Mouse (Mus musculus) spleen, adult 2 months (tissue): ENCODE data around the gene Plce1. TPM values are rescaled to one million over a fixed set of nuclear protein-coding genes. Genes with fewer than 3 reads are reported as not detected.

Experiments used
- DNase-seq, 2 experiments: peaks; one replicate each; pipeline versions ENCODE4 v3.0.0 to v3.0.0-alpha.2; 2012 to 2021; ENCODE audit warnings: low spot score in 2 of 2, low read depth in 1 of 2
- H3K27ac ChIP-seq: fragments of 200-500 bp; 2 replicates; pipeline ENCODE4 v1.5.1; 2012; ENCODE audit warnings: low read length, inconsistent platforms; ENCODE audit not compliant: insufficient read depth
- H3K27me3 ChIP-seq: fragments of 200-500 bp; 2 replicates; pipeline ENCODE4 v1.6.1; 2012; ENCODE audit warnings: mild to moderate bottlenecking, moderate library complexity, low read length, inconsistent platforms; ENCODE audit not compliant: control insufficient read depth, insufficient read depth
- H3K36me3 ChIP-seq: fragments of 200-500 bp; 2 replicates; pipeline ENCODE4 v1.6.1; 2012; ENCODE audit warnings: mild to moderate bottlenecking, low read length, inconsistent platforms; ENCODE audit not compliant: control insufficient read depth, insufficient read depth
- H3K4me1 ChIP-seq: fragments of 200-500 bp; 2 replicates; pipeline ENCODE4 v1.6.1; 2011; ENCODE audit warnings: inconsistent platforms; ENCODE audit not compliant: control insufficient read depth, insufficient read depth, insufficient read length
- H3K4me3 ChIP-seq: fragments of 200-500 bp; 2 replicates; pipeline ENCODE4 v1.5.1; 2011; ENCODE audit warnings: mild to moderate bottlenecking, inconsistent platforms; ENCODE audit not compliant: insufficient read depth, insufficient read length; ENCODE audit errors: extremely low read depth
- CTCF ChIP-seq: fragments of 200-500 bp; IDR thresholded peaks from 2 replicates; pipeline ENCODE4 v1.5.1; 2011; ENCODE audit warnings: mild to moderate bottlenecking, inconsistent platforms; ENCODE audit not compliant: insufficient read depth, insufficient read length, insufficient replicate concordance; ENCODE audit errors: extremely low read depth
- POLR2A ChIP-seq: fragments of 200-500 bp; IDR thresholded peaks from 2 replicates; pipeline ENCODE4 v1.6.1; 2011; ENCODE audit warnings: low read depth, low read length, inconsistent platforms
- WGBS: fragments of 180-500 bp; shearing (Covaris S2); methylation state at CpG from one replicate; pipeline ENCODE4 v1.1.7; 2018; 5-methylcytosine and 5-hydroxymethylcytosine counted together
- polyA plus RNA-seq: library from polyadenylated mRNA; depleted of rRNA; stranded (reverse); fragments of >200 nt; gene quantifications from 2 replicates; pipeline ENCODE4 v1.2.3, GENCODE M21; 2012

The Plce1 gene
- polyA plus RNA-seq, 1 experiment = 1.7 TPM

- H3K36me3 ChIP-seq = no peaks in the 10 kb centered on the region
- DNase-seq = no peak
- H3K27me3 ChIP-seq = no peaks in the 10 kb centered on the region
- no peaks in the 10 kb centered on the region for H3K4me1 ChIP-seq
- H3K27ac ChIP-seq = no peak overlapping the region
- no peak overlapping the region for H3K4me3 ChIP-seq
- TF ChIP-seq CTCF (no peak), POLR2A (no peak)
- 91% methylated on average over 8 of the region's 8 CpGs for WGBS
These were observed 128.2 kb downstream of the Plce1 start for GRCm38 (mm10) chr19:38608951-38609654.

GRCm38 (mm10) chr19:38610291-38610690 is 129.4 kb downstream of the Plce1 start:
- TF ChIP-seq POLR2A (no peak), CTCF (no peak)
- no peaks in the 10 kb centered on the region for H3K4me1 ChIP-seq
- no peaks in the 10 kb centered on the region for H3K36me3 ChIP-seq
- WGBS = 77% methylated on average over 2 of the region's 2 CpGs
- no peaks in the 10 kb centered on the region for H3K27me3 ChIP-seq
- DNase-seq = no peak
- no peak overlapping the region for H3K4me3 ChIP-seq
- no peak overlapping the region for H3K27ac ChIP-seq

GRCm38 (mm10) chr19:38610809-38611208 is 129.9 kb downstream of the Plce1 start:
- no peaks in the 10 kb centered on the region for H3K36me3 ChIP-seq
- TF ChIP-seq CTCF (no peak), POLR2A (no peak)
- no peak for DNase-seq
- H3K27ac ChIP-seq = no peak overlapping the region
- H3K4me3 ChIP-seq = no peak overlapping the region
- H3K4me1 ChIP-seq = no peaks in the 10 kb centered on the region
- WGBS = 81% methylated on average over 8 of the region's 8 CpGs
- H3K27me3 ChIP-seq = no peaks in the 10 kb centered on the region

GRCm38 (mm10) chr19:38614067-38614675 is 133.3 kb downstream of the Plce1 start:
- 81% methylated on average over 11 of the region's 11 CpGs for WGBS
- no peaks in the 10 kb centered on the region for H3K27me3 ChIP-seq
- no peak for DNase-seq
- H3K36me3 ChIP-seq = no peaks in the 10 kb centered on the region
- no peaks in the 10 kb centered on the region for H3K4me1 ChIP-seq
- no peak overlapping the region for H3K4me3 ChIP-seq
- H3K27ac ChIP-seq = no peak overlapping the region
- TF ChIP-seq CTCF = no peak
- no peak for TF ChIP-seq POLR2A

GRCm38 (mm10) chr19:38615356-38615755 is 134.4 kb downstream of the Plce1 start:
- no peak for DNase-seq
- Histone ChIP-seq H3K4me3 (no peak overlapping the region), H3K27me3 (no peaks in the 10 kb centered on the region), H3K4me1 (no peaks in the 10 kb centered on the region), H3K36me3 (no peaks in the 10 kb centered on the region), H3K27ac (no peak overlapping the region)
- WGBS = 80% methylated on average over 6 of the region's 6 CpGs
- no peak for TF ChIP-seq POLR2A
- TF ChIP-seq CTCF = no peak

- H3K4me1 ChIP-seq = no peaks in the 10 kb centered on the region
- no peak overlapping the region for H3K4me3 ChIP-seq
- H3K27ac ChIP-seq = no peak overlapping the region
- 69% methylated on average over 4 of the region's 4 CpGs for WGBS
- no peak for DNase-seq
- no peaks in the 10 kb centered on the region for H3K27me3 ChIP-seq
- no peaks in the 10 kb centered on the region for H3K36me3 ChIP-seq
- no peak for TF ChIP-seq CTCF
- no peak for TF ChIP-seq POLR2A
These were observed 139.2 kb downstream of the Plce1 start for GRCm38 (mm10) chr19:38620134-38620533.

- no peaks in the 10 kb centered on the region for H3K27me3 ChIP-seq
- no peak overlapping the region for H3K27ac ChIP-seq
- H3K4me3 ChIP-seq = no peak overlapping the region
- H3K4me1 ChIP-seq = no peaks in the 10 kb centered on the region
- DNase-seq = no peak
- no peaks in the 10 kb centered on the region for H3K36me3 ChIP-seq
- 75% methylated on average over 10 of the region's 10 CpGs for WGBS
- no peak for TF ChIP-seq POLR2A
- no peak for TF ChIP-seq CTCF
These were observed 140.6 kb downstream of the Plce1 start for GRCm38 (mm10) chr19:38621546-38621945.
